Mouse (Mus musculus) midbrain, postnatal 0 days (tissue): Measurements from ENCODE around the gene Tspan9. TPM values are rescaled to one million over a fixed set of nuclear protein-coding genes. Genes with fewer than 3 reads are reported as not detected.
A peak's percentile ranks its signal among the peaks of the same experiment; 100 is the strongest.

Experiments used
- ATAC-seq: fragments of 200-750 bp; cut with Nextera tagmentation; 2 replicates; pipeline ENCODE4 v1.8.0; 2017; ENCODE audit warnings: moderate number of reproducible peaks, mild to moderate bottlenecking, moderate TSS enrichment, moderate library complexity; ENCODE audit not compliant: low FRiP score
- DNase-seq: peaks from one replicate; pipeline ENCODE4 v3.0.0-alpha.2; 2015; ENCODE audit warnings: low spot score
- H3K27ac ChIP-seq: fragments of 300-500 bp; sonication (generic); 2 replicates; pipeline ENCODE4 v1.5.1; 2014; ENCODE audit warnings: low read depth, mild to moderate bottlenecking, low read length, mixed read lengths
- H3K27me3 ChIP-seq: fragments of 300-500 bp; sonication (generic); 2 replicates; pipeline ENCODE4 v1.6.1; 2014; ENCODE audit warnings: low read length, control low read depth, mixed read lengths; ENCODE audit not compliant: insufficient read depth
- H3K36me3 ChIP-seq: fragments of 300-500 bp; sonication (generic); 2 replicates; pipeline ENCODE4 v1.6.1; 2014; ENCODE audit warnings: low read length, control low read depth, mixed read lengths; ENCODE audit not compliant: insufficient read depth
- H3K4me1 ChIP-seq: fragments of 300-500 bp; sonication (generic); 2 replicates; pipeline ENCODE4 v1.6.1; 2014; ENCODE audit warnings: mild to moderate bottlenecking, control low read depth, antibody characterized with exemption, low read length, mixed read lengths; ENCODE audit not compliant: insufficient read depth
- H3K4me2 ChIP-seq: fragments of 300-500 bp; sonication (generic); 2 replicates; pipeline ENCODE4 v1.6.1; 2014; ENCODE audit warnings: low read depth, mild to moderate bottlenecking, low read length, mixed read lengths; ENCODE audit not compliant: poor library complexity, severe bottlenecking
- H3K4me3 ChIP-seq: fragments of 300-500 bp; sonication (generic); 2 replicates; pipeline ENCODE4 v1.5.1; 2014; ENCODE audit warnings: low read depth, mild to moderate bottlenecking, low read length, moderate library complexity
- H3K9ac ChIP-seq: fragments of 300-500 bp; sonication (generic); replicated peaks from 2 replicates; pipeline ENCODE4 v1.6.1; 2014; ENCODE audit warnings: mild to moderate bottlenecking, low read length, moderate library complexity, mixed read lengths; ENCODE audit not compliant: poor library complexity, severe bottlenecking
- H3K9me3 ChIP-seq: fragments of 300-500 bp; sonication (generic); 2 replicates; pipeline ENCODE4 v1.6.1; 2016; ENCODE audit warnings: low read length, control low read depth
- CTCF ChIP-seq: IDR thresholded peaks from 2 replicates; pipeline ENCODE4 v1.5.1; 2016; ENCODE audit warnings: antibody characterized with exemption, mild to moderate bottlenecking
- WGBS: fragments of 180-500 bp; shearing (Covaris S2); extraction: QIAGEN DNeasy Blood & Tissue Kit; methylation state at CpG from one replicate; pipeline ENCODE4 v1.1.7; 2014; 5-methylcytosine and 5-hydroxymethylcytosine counted together
- polyA plus RNA-seq: library from polyadenylated mRNA; unstranded; fragments of >200 nt; fragmentation: Nextera tagmentation; extraction: Ambion mirVana; gene quantifications from 2 replicates; pipeline ENCODE4 v1.2.1, GENCODE M21; 2015
- total RNA-seq: library from RNA; depleted of rRNA; stranded (reverse); fragments of >200 nt; gene quantifications from 2 replicates; pipeline ENCODE4 v1.2.3, GENCODE M21; 2014

The Tspan9 gene
- total and polyA plus RNA-seq, 2 experiments from 2014 or later: 50.9 to 160 TPM

- H3K4me1 ChIP-seq: peaks cover 23% of the 10 kb centered on the region
- H3K36me3 ChIP-seq: no peaks in the 10 kb centered on the region
- H3K9me3 ChIP-seq: no peaks in the 10 kb centered on the region
- ATAC-seq: 0 out of 2 replicates have a peak, but pooled peaks have one; percentile 11
- H3K27ac ChIP-seq: peak overlapping the region; percentile 43; the same call in 1 of the 2 replicates
- H3K9ac ChIP-seq: no peak overlapping the region
- no peak overlapping the region for H3K4me3 ChIP-seq
- H3K27me3 ChIP-seq: no peaks in the 10 kb centered on the region
- TF ChIP-seq CTCF: no peak
- DNase-seq: no peak
- no peak overlapping the region for H3K4me2 ChIP-seq
- WGBS: 47% methylated on average over 5 of the region's 5 CpGs
Observed at GRCm38 (mm10) chr6:128021931-128022202, 121.5 kb downstream of the Tspan9 start.

DNA sequence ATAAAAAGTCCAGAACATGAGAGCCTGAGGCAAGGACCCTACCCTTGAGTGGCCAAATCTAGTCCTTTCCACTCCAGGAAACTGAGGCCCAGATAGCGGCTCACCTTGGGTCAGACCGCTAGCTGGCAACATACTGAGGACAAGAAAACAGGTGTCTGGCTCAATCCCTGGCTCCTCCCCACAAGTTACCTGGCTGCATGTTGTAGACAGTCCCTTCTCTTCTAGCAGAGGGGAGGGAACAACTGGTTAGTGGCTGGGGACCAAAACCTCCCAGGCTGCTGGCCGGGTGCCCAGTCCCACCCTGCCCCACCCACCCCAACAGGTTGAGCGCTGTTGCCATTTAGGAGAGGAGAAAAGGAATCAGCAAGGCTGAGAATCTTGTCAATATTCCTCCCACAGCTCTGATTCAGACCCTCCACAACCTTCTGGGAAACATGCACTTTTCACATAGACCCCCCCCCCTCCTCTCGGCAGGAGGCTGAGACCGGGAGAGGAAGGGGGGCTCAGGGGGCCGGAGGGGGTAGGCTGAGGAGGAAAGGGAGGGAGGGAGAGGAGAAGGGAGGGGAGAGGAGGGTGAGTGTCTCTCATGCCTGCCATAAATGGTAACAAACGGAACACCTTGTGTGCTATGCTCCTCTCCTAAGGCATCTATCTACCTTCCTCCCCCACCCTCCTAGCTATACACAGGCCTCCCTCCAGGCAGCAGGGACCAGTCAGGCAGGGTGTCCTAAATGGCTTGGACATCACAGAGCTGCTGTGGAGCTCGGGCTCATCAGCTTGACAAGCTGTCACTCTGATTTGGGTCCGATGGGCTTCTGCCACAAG lies 122.1 kb downstream of the Tspan9 start:
- TF ChIP-seq CTCF: no peak
- Histone ChIP-seq H3K4me2 (no peak overlapping the region), H3K27me3 (no peaks in the 10 kb centered on the region), H3K27ac (peak overlapping the region; percentile 69), H3K9ac (no peak overlapping the region), H3K4me3 (no peak overlapping the region), H3K36me3 (no peaks in the 10 kb centered on the region), H3K4me1 (peaks cover 23% of the 10 kb centered on the region), H3K9me3 (no peaks in the 10 kb centered on the region)
- ATAC-seq: peak; percentile 45; the same call in 1 of the 2 replicates
- no peak for DNase-seq
- WGBS: 48% methylated on average over 7 of the region's 10 CpGs

GRCm38 (mm10) chr6:128020521-128021057 lies 122.8 kb downstream of the Tspan9 start:
- Histone ChIP-seq H3K9me3 (no peaks in the 10 kb centered on the region), H3K27me3 (no peaks in the 10 kb centered on the region), H3K9ac (no peak overlapping the region), H3K36me3 (no peaks in the 10 kb centered on the region), H3K4me3 (no peak overlapping the region), H3K4me2 (no peak overlapping the region), H3K27ac (peak overlapping the region; percentile 69), H3K4me1 (peaks cover 23% of the 10 kb centered on the region)
- ATAC-seq (peak; percentile 57), DNase-seq (peak; percentile 61)
- no peak for TF ChIP-seq CTCF
- WGBS: 28% methylated on average over 8 of the region's 8 CpGs

DNA sequence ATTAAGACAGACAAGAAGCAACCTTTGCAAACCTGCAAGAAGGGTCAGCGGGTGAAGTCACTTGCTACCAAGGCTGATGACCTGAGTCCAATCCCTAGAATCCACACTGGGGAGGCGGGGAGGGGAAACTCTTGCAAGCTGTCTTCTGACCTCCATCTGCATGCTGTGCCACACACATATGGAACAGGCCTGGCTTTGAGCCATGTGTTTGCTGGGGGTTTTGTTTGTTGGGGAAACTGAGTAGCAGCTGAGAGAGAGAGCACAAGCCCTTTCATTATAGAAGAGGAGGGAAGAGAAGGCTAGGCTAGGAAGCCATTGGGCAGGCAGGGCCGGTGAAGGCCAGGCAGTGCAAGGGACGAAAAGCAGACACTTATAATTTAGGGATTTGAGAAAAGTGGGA lies 123.3 kb downstream of the Tspan9 start:
- peak overlapping the region; percentile 69 for H3K27ac ChIP-seq
- no peaks in the 10 kb centered on the region for H3K36me3 ChIP-seq
- H3K4me1 ChIP-seq: peaks cover 23% of the 10 kb centered on the region
- no peaks in the 10 kb centered on the region for H3K9me3 ChIP-seq
- no peak for TF ChIP-seq CTCF
- no peak overlapping the region for H3K4me3 ChIP-seq
- no peak overlapping the region for H3K9ac ChIP-seq
- WGBS: 48% methylated on average over 4 of the region's 4 CpGs
- no peaks in the 10 kb centered on the region for H3K27me3 ChIP-seq
- H3K4me2 ChIP-seq: no peak overlapping the region
- ATAC-seq (no peak), DNase-seq (no peak)

GRCm38 (mm10) chr6:128019119-128019518 lies 124.3 kb downstream of the Tspan9 start:
- DNase-seq (no peak), ATAC-seq (no peak)
- no peaks in the 10 kb centered on the region for H3K36me3 ChIP-seq
- no peak overlapping the region for H3K27ac ChIP-seq
- TF ChIP-seq CTCF: no peak
- 93% methylated on average over 7 of the region's 7 CpGs for WGBS
- H3K4me3 ChIP-seq: no peak overlapping the region
- H3K4me2 ChIP-seq: no peak overlapping the region
- H3K4me1 ChIP-seq: peaks cover 23% of the 10 kb centered on the region
- H3K9me3 ChIP-seq: no peaks in the 10 kb centered on the region
- no peaks in the 10 kb centered on the region for H3K27me3 ChIP-seq
- H3K9ac ChIP-seq: no peak overlapping the region

DNA sequence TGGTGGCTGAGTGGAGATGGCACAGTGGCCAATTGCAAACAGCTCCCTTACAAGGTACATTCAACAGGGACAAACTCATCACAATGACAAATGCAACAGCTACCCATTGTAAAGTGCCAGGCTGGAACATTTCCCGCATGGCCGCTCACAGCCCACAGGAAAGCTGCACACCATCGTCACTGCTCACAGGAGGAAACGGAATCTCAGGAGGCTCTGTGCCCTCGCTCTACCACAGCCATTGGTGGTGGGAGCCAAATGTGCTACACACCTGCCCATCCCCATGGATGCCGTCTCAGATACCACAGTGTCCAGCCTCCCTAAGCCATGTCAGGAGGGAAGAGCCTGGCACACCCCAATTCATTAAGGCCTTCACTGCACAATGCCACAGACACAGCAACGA lies 128.1 kb downstream of the Tspan9 start:
- Histone ChIP-seq H3K4me1 (peaks cover 5% of the 10 kb centered on the region; the same call in 1 of the 2 replicates), H3K36me3 (no peaks in the 10 kb centered on the region), H3K4me3 (no peak overlapping the region), H3K9me3 (no peaks in the 10 kb centered on the region), H3K27me3 (no peaks in the 10 kb centered on the region), H3K4me2 (no peak overlapping the region), H3K9ac (no peak overlapping the region), H3K27ac (no peak overlapping the region)
- DNase-seq (no peak), ATAC-seq (no peak)
- WGBS: 79% methylated on average over 7 of the region's 7 CpGs
- no peak for TF ChIP-seq CTCF
